Mouse (Mus musculus) frontal cortex, adult (tissue): ENCODE data around the gene Cdc42bpg.
"Not testable (repeated sequence)": the region's sequence is repeated elsewhere in the genome, so short reads cannot be mapped to it uniquely, and the experiment has no call there.

ENCODE experiments used
- ATAC-seq: cut with Nextera tagmentation; 2 replicates; pipeline ENCODE4 v1.9.2; 2017; ENCODE audit warnings: mild to moderate bottlenecking, moderate library complexity, mixed read lengths; ENCODE audit not compliant: low TSS enrichment

Cdc42bpg gene

DNA sequence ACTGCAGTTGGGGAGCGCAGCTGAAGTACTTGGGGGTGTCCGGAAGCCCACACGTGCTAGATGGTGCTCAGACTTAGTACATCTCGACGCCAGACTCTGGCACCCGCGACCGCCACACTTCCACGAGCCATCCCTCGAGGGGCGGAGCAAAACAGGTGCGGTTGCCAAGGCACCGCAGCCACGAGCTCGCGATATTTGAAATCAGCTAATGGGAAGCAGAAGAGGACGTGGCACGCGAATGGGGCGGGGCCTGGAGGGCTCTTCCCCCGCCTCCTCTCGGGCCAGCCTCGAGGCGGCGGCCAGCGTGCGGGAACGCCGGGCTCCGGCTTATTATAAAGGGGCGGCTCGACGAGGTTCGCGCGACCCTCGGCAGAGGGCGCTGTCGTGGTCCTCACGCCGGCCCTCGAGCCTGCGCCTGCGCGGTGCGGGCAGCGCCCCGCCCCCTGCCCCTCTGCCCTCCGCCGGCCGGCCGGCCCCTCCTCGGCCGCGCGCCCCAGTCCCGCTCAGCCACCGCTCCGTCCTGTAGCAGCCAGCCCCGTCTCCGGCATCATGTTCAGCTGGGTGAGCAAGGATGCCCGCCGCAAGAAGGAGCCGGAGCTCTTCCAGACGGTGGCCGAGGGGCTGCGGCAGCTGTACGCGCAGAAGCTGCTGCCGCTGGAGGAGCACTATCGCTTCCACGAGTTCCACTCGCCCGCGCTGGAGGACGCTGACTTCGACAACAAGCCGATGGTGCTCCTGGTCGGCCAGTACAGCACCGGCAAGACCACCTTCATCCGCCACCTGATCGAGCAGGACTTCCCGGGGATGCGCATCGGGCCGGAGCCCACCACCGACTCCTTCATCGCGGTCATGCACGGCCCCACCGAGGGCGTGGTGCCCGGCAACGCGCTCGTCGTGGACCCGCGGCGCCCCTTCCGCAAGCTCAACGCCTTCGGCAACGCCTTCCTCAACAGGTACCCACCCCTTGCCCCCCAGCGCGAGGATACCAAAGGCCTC lies 29.5 kb upstream of the Cdc42bpg start, which contains the start of gene Ehd1:
Gene Ehd1 (plus strand): TSS at position 300 of the 996 bp plus-strand sequence.
- ATAC-seq, result peak; percentile 95

DNA sequence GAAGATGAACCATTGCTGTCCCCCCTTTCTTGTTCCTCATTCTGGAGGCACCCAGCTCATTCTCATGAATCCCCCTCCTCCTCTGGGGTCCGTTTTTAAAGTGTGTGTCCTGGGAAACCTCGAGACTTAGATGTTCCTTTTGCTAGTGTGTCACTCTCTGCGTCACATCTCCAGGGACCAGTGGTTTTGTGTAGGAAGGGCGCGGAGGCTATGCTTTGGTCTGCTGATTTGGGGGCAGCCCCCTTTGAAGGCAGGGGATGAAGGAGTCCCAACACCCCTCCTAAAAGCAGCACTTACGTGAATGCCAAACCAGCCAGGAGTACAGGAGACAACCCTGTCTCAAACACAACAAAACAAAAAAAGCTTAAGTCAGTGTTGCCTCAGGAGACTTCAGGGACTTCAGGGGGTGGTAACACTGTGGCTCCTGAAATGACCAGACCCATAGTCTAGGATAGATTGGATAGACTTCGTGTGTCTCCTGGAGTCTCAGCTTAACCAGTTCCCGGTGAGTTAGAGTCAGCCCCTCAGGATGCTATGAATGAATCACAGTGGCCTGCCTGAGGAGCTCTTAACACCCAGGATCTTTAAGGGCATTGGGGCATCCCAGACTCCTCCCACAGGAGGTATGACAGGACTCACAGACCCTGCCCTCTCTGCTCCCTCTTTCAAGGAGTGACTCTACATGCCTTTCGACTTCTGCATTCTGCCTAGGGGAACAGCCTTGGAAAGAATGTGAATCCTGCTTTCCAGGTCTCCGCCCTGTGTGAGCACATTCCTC lies 28.4 kb upstream of the Cdc42bpg start:
- ATAC-seq, result no peak

DNA sequence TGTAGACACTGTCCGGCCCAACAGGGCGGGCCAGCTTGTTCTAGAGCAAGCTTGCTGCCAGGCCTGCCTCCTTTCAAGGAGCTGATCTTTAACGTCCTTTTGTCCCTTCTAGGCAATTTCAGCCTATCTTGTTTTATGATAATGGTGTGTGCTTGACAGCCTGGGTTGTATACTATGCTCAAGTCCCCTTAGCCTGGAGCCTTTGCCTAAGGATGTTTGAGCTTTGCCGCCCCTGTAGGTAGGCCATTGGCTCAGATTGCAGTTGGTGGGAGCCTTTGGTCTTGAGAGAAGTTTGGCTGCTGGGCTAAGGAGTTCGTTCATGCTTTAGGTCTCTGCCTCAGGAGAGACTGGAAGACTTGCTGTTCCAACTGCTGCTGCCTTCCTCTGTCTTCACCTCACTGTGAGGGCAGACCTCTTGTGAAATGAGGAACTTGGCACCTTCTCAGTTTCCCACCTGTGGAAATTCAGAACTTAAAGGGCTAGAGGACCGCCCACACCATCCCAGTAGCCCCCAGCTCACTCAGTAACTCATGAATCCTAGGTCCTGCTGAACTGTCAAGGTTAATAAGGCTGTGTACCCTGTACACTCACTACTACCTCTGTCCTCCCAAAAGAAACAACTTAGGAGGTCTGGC lies 27.7 kb upstream of the Cdc42bpg start:
- ATAC-seq, result no peak

GRCm38 (mm10) chr19:6279481-6280144 lies 26.6 kb upstream of the Cdc42bpg start:
- no peak for ATAC-seq

DNA sequence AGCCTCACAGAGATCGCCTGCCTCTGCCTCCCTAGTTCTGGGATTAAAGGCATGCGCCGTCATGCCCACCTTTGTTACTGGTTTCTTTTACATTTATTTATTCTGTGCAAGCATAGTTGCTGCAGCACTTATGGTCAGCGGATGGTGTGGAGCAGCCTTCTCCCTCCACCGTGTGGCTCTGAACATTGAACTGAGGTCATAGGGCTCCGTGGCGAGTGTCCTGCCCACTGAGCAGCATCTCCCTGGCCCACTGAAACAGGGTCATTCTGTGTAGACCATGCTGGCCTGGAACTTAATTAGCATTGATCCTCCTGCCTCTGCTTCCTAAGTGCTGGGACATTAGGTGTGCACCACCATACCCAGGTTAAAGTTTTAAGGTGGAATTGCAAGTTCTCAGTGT lies 25.7 kb upstream of the Cdc42bpg start:
- no peak for ATAC-seq

- no peak for ATAC-seq
Observed at GRCm38 (mm10) chr19:6281122-6282020, 24.9 kb upstream of the Cdc42bpg start.

DNA sequence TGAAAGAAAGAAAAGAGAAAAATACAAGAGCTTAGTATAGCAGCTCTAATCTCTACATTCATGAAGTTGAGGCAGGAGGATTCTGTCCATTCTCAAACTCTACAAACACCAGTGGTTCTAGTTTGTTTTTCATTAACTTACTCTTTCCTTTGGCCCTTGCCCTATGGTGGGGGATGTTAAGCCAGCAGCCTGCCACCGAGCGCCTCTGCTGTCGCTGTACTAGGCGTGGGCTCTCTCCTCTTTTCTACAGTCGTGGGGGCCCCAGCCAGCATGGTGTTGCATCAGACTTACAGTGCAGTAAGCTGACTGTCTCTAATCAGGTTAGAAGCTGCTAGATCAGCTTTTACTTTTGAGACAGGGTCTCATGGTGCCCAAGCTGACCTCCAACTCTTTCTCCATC lies 23.3 kb upstream of the Cdc42bpg start:
- no peak for ATAC-seq

- no peak for ATAC-seq
Observed at GRCm38 (mm10) chr19:6284502-6284901, 21.8 kb upstream of the Cdc42bpg start.

DNA sequence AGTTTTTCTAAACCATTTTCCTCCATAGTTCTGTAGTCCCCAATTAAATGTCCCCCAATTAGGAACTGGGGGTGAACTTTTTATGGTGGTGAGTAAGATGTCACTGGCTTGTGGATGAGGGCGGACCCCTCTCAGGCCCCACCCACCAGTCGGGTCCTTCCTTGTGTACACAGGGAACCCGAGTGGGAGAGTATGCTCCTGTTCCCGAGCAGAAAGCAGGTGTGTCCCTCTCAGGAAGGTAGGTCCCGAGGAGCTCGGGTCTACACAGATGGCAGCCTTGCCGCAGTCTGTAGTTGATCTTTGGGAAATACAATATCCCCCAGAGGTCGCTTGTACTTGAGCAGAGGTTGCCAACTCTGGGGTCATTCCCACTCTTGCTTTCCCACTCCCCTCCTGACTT lies 21.0 kb upstream of the Cdc42bpg start:
- no peak for ATAC-seq

DNA sequence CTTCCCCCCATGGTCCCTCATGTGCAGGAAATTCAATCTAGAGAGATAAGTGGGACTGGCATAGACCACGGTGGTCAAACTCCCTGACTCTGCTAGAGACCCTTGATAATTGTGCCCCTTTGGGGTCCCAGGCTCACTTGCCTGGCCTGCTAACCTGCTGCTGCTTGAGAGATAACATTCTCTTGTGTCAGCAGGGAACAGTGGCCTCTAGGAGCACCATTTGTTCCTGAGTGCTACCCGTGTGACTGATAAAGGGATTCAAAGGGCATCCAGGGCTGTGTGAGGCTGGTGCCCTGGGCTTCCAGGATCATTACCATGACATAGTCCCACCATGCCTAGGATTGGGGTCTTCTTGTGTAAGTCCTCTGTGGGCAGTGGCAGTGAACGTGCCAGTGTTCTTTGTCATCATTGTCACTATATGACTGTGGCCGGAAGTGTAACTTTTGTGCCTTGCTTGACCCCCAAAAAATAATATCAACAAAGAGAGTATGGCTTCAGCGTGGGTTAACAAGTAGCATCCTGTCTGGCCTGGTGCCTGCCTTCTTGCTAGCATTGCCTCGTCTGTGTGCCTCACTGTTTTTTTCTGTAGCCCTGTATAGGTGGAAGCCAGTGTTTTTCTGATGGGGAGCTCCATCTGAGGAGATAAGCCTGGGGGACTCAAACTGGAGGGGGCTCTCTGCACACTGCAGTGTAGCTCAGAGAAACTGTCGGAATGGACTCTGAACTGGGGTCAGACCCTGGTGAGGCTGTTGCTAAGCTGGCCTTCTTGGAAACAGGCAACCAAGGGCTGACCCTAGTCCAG lies 20.4 kb upstream of the Cdc42bpg start:
- no peak for ATAC-seq

GRCm38 (mm10) chr19:6286434-6287401 lies 19.5 kb upstream of the Cdc42bpg start:
- ATAC-seq, result peak; percentile 73; the same call in 1 of the 2 replicates

DNA sequence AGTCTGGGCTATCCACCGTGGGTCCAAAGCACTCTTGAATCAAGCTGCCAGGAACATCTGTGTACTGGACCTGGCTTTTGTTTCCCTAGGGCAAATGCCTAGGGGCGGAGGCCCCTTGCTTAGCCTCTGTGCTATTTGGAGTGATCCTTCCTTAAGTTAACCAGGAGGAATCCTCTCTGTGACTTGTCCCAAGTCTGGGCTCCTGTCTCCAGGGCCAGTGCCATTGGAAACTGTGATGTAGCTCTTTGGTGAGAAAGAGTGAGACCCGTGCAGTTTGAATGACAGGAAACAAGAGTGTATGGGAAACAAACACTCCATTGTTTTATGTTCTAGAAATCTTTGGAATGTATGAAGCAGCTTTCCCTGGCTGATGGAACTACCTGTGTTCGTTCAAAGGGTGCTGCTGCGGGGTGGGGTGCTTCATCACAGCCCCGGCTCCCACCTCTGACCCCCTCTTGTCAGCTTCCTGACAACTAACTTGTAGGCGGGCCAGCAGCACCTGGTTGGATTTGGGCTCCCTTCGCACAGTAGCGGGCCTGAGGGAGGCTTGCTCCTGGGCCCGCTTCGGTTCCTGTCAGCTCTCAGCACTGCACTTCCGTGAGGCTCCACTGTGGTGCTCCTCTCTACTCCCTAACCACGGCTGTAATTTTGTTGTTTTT lies 17.9 kb upstream of the Cdc42bpg start:
- ATAC-seq, result no peak

- no peak for ATAC-seq
Observed at GRCm38 (mm10) chr19:6289696-6290238, 16.5 kb upstream of the Cdc42bpg start.

- ATAC-seq, result not testable (repeated sequence)
Observed at GRCm38 (mm10) chr19:6290720-6291116, 15.5 kb upstream of the Cdc42bpg start.

DNA sequence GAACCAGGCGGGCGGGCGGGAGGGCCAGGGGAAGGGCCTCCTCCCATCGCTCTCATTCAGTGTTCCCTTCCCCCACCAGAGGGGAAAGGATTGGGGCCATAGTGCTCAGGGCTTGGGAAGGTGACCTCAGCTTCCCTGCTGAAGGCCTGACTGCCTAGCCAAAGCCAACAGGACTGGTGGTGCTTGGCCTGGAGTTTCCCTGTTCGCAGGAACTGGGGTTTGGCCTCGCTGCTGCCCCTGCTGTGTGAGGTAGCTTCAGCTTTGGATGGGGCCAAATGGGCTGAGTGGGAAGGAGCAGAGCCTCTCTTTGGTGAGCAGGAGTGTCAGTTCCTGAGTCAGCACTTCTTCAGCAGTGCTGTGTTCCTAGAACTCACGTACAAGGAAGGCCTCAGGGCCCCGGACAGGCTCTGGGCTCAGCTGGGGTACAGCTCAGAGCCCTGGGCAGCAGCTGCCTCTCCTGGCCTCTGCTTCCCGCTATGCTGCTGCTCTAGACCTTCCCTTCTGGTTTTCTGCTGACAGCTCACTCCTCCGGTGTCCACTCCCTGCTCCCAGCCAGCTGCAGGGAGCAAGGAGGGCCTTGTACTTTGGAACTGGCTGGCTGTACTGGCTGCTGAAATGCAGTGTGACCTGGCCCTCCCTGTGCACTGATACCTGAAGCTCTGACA lies 15.0 kb upstream of the Cdc42bpg start:
- no peak for ATAC-seq

DNA sequence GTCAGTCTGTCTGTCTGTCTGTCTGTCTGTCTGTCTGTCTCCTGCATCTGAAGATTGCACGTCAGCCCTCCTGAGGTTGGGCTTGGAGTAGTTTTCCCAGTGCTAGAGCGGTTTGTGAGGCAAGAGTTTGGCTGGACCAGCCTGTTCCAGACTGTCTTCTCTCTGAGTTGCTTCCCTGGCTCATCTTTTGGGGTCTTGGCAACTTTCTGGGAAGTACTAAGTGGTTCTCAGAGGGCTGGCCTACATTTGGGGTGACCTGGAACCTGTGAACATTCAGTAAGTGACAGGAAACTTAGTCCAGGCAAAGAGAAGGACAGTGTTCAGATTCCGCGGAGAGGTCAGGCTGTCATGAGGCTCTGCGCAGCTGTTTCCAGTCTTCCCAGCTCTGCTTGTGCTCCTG lies 14.0 kb upstream of the Cdc42bpg start:
- ATAC-seq, result no peak

DNA sequence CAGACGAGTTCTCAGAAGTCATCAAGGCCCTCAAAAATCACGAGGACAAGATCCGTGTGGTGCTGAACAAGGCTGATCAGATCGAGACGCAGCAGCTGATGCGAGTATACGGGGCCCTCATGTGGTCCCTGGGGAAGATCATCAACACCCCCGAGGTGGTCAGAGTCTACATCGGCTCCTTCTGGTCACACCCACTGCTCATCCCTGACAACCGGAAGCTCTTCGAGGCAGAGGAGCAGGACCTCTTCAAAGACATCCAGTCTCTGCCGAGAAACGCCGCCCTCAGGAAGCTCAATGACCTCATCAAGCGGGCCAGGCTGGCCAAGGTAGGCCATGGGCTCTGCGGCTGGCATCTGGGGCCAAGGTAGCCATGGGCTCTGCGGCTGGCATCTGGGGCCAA lies 12.0 kb upstream of the Cdc42bpg start:
- ATAC-seq, result no peak
